Mouse (Mus musculus) heart, adult 2 months (tissue): ENCODE measurements around the gene Kcnk4.

Experiments
- CTCF ChIP-seq: fragments of 200-600 bp; IDR thresholded peaks from 2 replicates; pipeline ENCODE4 v1.8.1; 2022; ENCODE audit warnings: antibody characterized with exemption, mild to moderate bottlenecking, moderate library complexity
- POLR2A ChIP-seq: fragments of 200-500 bp; IDR thresholded peaks from 2 replicates; pipeline ENCODE4 v1.6.1; 2011; ENCODE audit warnings: mild to moderate bottlenecking, low read depth, low read length, control low read depth; ENCODE audit not compliant: insufficient read depth

DNA sequence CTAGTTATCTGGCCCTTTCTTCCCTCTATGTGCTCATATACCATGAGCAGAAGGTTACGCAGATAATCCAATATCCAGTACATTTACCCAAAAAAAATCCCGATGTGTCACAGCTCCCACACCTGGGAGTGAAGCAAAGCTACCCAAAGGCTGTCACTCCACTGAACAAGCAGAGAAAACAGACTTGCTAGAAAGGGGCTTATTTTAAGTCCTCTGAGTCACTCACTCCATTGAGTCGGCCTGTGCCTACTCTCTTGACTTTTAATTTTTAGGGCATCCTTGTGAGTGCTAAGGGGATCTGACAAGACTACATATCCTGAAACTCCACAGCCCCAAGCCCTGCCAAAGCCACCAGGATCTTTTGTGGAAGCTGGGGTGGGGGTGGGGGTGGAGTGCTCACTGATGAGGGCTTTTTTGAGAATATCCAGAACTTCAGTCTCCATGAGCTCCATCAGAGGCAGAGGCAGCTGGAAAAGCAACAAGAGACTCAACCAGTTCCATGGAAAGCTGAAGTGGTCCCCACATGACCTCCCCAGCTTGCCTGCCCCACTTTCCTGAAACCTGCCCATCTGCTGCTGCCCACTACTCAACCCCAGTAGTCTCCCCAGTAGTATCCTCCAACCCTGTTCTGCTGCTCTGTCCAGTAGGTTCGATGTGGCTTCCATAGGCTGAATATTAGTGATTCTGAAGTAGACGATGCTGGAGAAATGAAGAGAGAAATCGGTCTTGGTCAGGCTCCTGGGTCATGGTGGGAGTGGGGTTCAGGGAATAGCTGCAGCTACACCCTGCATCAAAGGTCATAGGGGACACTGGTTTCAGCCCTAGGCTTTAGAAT, 11.2 kb downstream of the Kcnk4 start:
- no peak for TF ChIP-seq POLR2A
- no peak for TF ChIP-seq CTCF
